Mouse (Mus musculus) A20 (cell line): ENCODE data around the gene Olfr920.
A peak's percentile ranks its signal among the peaks of the same experiment; 100 is the strongest.

ENCODE experiments used
- DNase-seq: peaks from one replicate; pipeline ENCODE4 v3.0.0-alpha.2; 2011; ENCODE audit warnings: low read depth, low spot score

The Olfr920 gene

DNA sequence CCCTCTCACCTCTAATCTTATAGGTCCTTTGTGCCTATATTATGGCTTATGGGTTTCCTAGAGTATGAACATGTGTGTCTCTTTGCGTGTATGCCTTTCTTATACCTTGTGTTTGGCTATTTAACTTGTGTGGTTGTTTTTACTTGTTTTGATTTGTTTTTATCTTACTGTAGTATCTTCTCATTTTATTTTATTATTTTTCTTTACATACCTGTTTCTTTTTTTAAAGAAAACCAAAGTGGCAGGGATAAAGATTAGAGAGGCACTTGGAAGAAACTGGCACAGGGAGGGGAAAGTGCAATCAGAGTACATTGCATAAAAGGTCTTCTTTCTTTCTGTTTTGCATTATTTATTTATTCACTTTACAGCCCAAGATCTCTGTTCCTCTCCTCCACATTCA lies at the start of gene Olfr920:
Gene Olfr920, plus strand, starts transcription at position 301 of the 400 bp plus-strand sequence.
- DNase-seq: no peak

DNA sequence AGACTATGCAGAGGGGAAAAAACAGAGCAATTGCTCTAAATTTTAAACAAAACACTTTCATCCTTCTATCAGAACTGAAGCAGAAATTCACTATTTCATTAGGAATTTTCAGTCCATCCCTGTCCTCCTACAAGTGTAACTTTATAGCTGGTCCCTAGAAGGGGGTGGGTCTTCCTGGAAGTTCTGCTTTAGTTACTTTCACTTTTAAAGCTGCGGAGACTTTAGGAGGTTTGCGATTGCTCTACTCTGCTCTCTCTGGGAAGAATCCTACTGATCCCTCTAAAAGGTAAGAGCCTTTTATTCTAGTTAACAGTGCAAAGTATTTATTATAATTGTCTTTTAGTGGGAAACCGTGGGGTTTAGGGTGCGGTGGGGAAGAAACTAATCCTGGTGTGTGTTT lies 34.0 kb upstream of the Olfr920 start, which contains the start of gene Vwa5a:
Gene Vwa5a, plus strand, starts transcription at position 167 of the 400 bp plus-strand sequence.
- DNase-seq: peak; percentile 38

DNA sequence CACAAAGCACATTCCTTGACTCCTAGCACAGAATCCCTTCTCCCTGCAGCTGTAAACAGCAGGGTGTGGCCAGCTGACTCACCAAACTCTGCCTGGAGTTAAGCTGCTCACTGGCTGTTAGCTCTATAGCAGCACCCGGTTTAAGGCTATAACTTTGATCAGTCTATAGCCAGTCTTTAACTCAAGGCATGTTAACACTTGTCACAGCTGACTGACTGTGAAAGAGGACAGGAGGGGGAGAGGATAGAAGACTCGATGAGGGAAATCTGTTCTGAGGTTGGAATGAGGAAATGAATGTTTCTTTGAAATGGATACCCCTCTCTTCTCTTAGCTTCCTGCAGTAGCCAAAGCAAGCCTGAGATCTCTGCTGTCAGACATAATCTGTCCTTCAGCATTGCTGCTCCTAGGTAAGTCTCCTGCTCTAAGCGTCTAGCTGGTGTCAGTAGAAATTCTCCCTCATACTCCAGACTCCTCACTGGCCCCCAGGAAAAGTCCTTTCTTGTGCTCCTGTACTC lies 33.1 kb upstream of the Olfr920 start:
- DNase-seq: peak; percentile 12

DNA sequence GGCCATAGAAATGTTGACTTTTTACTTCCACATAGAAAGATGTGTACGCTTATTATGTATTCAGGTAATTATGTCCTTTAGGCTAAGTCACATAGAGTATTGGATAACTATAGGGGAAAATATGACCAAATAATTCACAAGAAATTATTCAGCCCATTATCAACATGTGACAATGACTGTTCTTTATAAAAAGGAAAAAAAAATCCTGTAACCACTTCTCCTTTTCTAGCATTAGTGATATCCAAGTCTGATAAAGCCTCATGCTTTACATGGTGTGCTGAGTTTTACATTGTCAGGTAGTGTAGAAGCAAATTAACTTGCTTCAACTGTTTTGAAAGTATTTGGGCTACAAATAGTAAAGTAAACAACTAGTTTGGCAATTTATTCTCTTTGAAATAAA lies 28.1 kb upstream of the Olfr920 start:
- no peak for DNase-seq

- DNase-seq: peak; percentile 16
Observed at GRCm38 (mm10) chr9:38728218-38728617, 23.9 kb upstream of the Olfr920 start.

DNA sequence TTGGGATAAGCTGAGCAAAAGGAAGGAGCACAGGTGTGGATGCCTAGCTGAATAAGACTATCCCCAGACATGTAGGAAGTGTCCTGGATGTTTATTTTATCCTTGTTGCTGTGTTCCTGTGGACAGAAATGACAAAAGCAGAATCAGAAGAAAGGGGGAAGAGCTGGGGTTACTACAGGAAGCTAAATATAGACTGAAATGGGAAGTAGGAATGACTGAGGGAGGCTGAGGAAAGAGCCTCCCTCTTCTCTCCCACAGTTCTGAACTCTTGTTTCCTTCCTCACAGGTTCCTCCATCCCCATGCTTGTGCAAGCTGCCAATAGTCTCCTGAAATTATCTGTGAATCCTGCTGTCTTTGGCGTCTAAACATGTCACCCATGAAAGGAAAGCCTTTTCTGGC lies 10.7 kb upstream of the Olfr920 start:
- no peak for DNase-seq

- no peak for DNase-seq
Observed at GRCm38 (mm10) chr9:38744619-38745315, 7.3 kb upstream of the Olfr920 start.

- DNase-seq: no peak
Observed at GRCm38 (mm10) chr9:38772768-38773167, 20.7 kb downstream of the Olfr920 start, which contains the start of gene Olfr921. Olfr921 (plus strand) TSS chr9:38773068.

GRCm38 (mm10) chr9:38792689-38793088 lies 40.6 kb downstream of the Olfr920 start:
- no peak for DNase-seq

- DNase-seq: no peak
Observed at GRCm38 (mm10) chr9:38805696-38806095, 53.6 kb downstream of the Olfr920 start.
